Mouse (Mus musculus) right cerebral cortex, postnatal 14 days (tissue): ENCODE measurements around the gene Agbl2.

ENCODE experiments used
- DNase-seq: peaks from one replicate; pipeline ENCODE4 v3.0.0; 2022

Agbl2 gene

GRCm38 (mm10) chr2:90782458-90782857 is at the start of gene Agbl2:
Gene Agbl2 (plus strand): TSS chr2:90782727.
- DNase-seq = no peak

- no peak for DNase-seq
These were observed 47.2 kb upstream of the Agbl2 start for GRCm38 (mm10) chr2:90735326-90735725.

GRCm38 (mm10) chr2:90738801-90739200 is 43.7 kb upstream of the Agbl2 start:
- DNase-seq = no peak

- no peak for DNase-seq
These were observed 43.2 kb upstream of the Agbl2 start for GRCm38 (mm10) chr2:90739327-90739726.

DNA sequence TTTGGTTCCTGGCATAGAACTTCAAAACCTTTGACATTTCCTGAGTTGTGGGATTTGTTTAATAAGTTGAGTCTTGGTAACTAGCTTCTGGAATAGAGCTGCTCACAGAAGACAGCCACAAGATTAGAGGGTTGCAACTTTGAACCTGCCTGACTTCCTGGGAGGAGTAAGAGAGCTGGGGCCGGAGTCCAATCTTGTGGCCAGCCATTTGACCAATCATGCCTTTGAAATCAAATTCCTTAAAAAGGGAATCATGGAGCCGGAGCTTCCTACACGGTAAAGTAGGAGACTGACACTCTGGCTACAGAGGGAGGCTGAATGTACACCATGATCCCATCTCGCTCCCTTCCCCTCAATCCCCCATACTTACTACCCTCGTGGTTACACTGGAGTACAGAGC is 42.6 kb upstream of the Agbl2 start:
- DNase-seq = no peak

GRCm38 (mm10) chr2:90744285-90745052 is 38.1 kb upstream of the Agbl2 start:
- DNase-seq = no peak

GRCm38 (mm10) chr2:90745053-90745678 is 37.4 kb upstream of the Agbl2 start, which contains the start of gene Fnbp4:
Gene Fnbp4 (plus strand): TSS chr2:90745370.
- peak; percentile 96 for DNase-seq

GRCm38 (mm10) chr2:90745740-90746537 is 36.6 kb upstream of the Agbl2 start:
- peak; percentile 43 for DNase-seq

DNA sequence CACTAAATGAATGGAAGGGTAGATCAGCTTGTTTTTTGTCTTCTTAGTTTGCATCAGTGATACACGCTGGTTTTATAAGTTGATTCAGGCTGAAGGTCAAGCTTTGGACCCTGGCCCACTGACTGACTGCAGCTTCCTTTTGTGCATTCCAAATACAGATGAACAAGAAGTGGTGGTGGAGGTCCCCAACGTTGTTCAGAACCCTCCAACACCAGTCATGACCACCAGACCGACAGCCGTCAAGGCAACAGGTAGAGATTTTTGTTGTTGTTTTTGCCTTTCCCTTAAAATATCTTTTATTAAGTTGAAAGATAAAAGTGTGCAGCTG is 36.0 kb upstream of the Agbl2 start:
- DNase-seq = no peak

GRCm38 (mm10) chr2:90747131-90747530 is 35.4 kb upstream of the Agbl2 start:
- no peak for DNase-seq

- DNase-seq = no peak
These were observed 32.7 kb upstream of the Agbl2 start for GRCm38 (mm10) chr2:90749676-90750459.

GRCm38 (mm10) chr2:90753565-90753964 is 29.0 kb upstream of the Agbl2 start:
- DNase-seq = no peak

DNA sequence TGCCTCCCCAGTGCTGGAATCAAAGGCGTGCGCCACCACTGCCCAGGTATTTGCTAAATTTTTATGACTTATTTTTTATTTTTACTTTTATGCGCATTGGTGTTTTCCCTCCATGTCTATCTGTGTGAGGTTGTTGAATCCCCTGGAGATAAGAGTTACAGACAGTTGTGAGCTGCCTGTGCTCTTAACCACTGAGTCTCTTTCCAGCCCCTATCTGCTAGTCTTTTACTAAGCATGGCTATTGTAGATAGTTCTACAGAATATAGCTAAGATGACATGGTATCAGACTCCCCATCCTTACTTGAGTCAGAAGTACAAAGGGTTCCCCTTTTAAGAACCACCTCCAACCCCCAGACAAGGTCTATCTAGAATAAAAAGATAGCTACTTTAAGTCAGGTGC is 28.3 kb upstream of the Agbl2 start:
- DNase-seq = no peak

- DNase-seq = no peak
These were observed 17.4 kb upstream of the Agbl2 start for GRCm38 (mm10) chr2:90765123-90765522.

DNA sequence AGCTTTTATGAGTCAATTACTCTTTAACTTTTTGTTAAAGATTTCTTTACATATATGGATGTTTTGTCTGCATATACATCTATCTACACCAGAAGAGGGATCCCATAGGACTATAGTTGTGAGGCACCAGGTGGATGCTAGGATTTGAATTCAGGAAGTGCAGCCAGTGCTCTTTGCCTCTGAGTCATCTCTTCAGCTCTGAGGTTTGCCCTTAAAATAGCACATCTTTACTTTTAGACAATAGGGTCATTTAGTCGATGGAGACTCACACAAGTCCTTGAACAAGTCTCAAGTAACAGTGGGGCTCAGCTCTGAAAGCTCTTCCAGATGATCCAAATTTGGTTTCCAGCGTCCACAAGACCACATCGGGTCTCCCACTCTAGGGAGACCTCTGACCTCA is 1.2 kb upstream of the Agbl2 start:
- DNase-seq = no peak

GRCm38 (mm10) chr2:90781938-90782337 is 589 bp upstream of the Agbl2 start:
- no peak for DNase-seq

- peak; percentile 10 for DNase-seq
These were observed 467 bp downstream of the Agbl2 start for GRCm38 (mm10) chr2:90782901-90783486.

DNA sequence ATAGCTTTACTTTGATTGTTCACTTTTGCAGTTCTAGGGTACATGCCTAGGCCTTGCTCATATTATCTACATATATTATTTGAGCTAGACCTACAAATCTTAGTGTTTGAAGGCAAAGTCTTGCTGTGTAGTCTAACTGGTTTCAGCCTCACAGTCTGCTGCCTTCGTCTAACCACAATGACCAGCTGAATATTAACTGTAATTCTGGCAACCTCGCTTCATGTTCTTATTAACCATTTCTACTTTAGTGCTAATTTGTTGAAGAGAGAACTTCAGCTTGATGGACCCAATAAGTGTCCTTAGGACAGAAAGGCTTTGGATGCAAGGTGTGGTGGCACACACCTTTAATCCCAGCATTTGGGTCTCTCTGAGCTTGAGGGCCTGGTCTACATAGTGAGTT is 5.6 kb downstream of the Agbl2 start:
- no peak for DNase-seq

- no peak for DNase-seq
These were observed 26.0 kb downstream of the Agbl2 start for GRCm38 (mm10) chr2:90808241-90809126.

GRCm38 (mm10) chr2:90810751-90811150 is 28.2 kb downstream of the Agbl2 start:
- no peak for DNase-seq

- DNase-seq = no peak
These were observed 32.7 kb downstream of the Agbl2 start for GRCm38 (mm10) chr2:90815266-90815665.

- DNase-seq = no peak
These were observed 33.6 kb downstream of the Agbl2 start for GRCm38 (mm10) chr2:90816144-90816543.
